Mouse (Mus musculus): ENCODE data around the gene Rpa3.

GRCm38 (mm10) chr6:8271047-8271446 lies 12.1 kb upstream of the Rpa3 start:
- TF ChIP-seq TAL1 (IDR thresholded peaks at IDR 0.05; ENCODE audit: low read length) (no peak), GATA1 (IDR thresholded peaks at IDR 0.05; ENCODE audit: low read length) (no peak)

Measured in erythroblast, embryonic 14.5 days (primary cell).